Mouse (Mus musculus) kidney, adult 2 months (tissue): ENCODE measurements around the gene Ctr9.

Source experiments
- CTCF ChIP-seq: fragments of 200-500 bp; conservative IDR thresholded peaks from 2 replicates; pipeline ENCODE4 v1.5.1; 2011; ENCODE audit warnings: low read depth, mild to moderate bottlenecking, control low read depth, low read length, moderate library complexity, mixed read lengths; ENCODE audit not compliant: insufficient read depth, insufficient read length
- POLR2A ChIP-seq: fragments of 200-500 bp; IDR thresholded peaks from one replicate; pipeline ENCODE4 v1.6.1; 2011; ENCODE audit warnings: low read depth, low read length, control low read depth

DNA sequence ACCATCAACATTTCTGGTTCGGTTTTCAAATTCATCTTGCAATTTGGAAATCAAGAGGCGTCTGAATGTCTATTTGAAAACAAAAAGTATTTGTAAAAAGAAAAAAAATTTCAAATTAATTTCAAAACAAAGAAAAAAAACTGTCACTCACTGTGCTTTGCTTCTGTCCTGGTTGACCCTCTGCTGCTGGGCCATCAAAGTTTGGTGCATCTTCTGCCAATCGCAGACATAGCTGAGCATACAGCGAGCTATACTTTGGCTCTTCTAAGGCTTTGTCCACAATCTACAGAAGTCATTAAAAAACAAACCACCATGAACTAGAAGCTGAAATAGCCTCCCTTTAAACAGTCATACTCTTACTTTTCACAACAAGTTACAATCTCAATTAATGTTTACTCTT, 49.5 kb downstream of the Ctr9 start:
- TF ChIP-seq CTCF, result no peak
- TF ChIP-seq POLR2A, result no peak
